Mouse (Mus musculus): ENCODE measurements around the gene Kat7.

The Kat7 gene

GRCm38 (mm10) chr11:95279061-95279659 lies 30.9 kb downstream of the Kat7 start:
- DNase-seq (ENCODE audit: low read depth, low spot score): no peak

DNA sequence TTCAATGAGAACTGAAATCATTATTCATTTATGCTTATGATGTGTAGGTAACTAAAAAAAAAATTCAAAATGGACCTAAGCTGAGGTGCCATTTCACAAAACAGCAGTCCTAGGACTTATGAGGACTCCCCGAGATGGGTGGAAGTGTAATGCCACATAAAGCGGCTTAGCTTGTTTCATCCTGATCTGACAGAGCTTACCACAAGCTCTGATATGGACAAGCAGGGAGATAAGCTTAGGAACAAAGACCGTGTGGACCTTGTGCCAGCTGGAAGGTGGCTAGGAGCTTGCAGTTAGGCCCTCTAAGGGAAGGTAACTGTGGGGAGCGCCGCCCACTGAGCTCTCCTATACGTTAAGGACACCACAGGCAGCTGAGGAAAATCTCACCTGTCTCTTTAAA lies 34.0 kb downstream of the Kat7 start:
- no peak for DNase-seq (ENCODE audit: low read depth, low spot score)

DNA sequence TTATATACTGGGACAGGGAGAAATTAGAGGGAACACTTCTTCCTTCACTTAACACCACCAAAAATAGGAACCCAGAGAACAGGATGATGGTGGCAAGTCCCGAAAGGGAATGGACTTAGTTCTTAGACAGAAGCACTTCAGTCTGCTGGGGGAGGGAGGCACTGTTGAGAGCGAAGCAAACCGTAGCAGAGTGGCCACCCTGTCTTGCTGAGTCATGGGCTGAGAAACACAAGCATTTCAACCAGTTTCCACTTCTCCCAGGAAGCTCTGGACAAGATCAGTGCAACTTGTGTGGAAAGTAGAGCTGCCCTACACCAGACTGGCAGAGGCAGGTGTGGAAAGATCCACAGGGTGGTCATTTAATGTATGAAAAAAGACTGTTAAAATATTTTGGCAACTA lies 35.4 kb downstream of the Kat7 start:
- no peak for DNase-seq (ENCODE audit: low read depth, low spot score)

GRCm38 (mm10) chr11:95273661-95274060 lies 36.4 kb downstream of the Kat7 start:
- DNase-seq (ENCODE audit: low read depth, low spot score): no peak

DNA sequence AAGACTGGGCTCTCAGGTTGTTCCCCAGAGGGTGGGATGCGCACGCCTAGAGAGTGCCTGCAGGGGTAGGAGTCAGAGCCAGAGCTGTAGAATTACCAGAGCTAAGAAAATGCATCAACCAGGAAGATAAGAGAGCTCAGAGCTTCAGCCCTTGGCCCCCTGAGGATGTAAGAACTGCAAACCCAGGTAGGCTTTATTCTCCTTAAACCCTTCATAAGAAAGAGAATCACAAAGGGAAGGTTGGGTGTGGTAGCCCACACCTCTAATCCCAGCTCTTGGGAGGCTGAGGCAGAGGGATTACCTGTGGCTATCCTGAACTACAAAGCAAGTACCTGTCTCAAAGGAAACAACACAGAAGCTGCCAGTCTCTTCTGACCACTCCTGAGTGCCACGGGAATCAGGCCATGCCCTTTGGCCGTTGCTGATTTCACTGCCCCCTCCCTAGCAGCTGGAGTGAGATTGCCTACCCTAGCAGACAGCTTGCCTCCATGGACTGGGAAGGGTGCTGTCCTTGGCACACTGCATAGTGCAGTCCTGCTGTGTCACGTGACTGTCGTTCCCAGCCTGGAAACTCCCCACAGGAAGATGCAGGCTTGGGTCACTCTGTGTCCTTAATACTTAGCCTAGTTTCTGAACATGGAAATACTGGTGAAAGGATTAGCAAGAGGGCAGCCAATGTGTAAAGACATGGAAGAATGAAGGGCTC lies 43.4 kb downstream of the Kat7 start:
- no peak for DNase-seq (ENCODE audit: low read depth, low spot score)

DNA sequence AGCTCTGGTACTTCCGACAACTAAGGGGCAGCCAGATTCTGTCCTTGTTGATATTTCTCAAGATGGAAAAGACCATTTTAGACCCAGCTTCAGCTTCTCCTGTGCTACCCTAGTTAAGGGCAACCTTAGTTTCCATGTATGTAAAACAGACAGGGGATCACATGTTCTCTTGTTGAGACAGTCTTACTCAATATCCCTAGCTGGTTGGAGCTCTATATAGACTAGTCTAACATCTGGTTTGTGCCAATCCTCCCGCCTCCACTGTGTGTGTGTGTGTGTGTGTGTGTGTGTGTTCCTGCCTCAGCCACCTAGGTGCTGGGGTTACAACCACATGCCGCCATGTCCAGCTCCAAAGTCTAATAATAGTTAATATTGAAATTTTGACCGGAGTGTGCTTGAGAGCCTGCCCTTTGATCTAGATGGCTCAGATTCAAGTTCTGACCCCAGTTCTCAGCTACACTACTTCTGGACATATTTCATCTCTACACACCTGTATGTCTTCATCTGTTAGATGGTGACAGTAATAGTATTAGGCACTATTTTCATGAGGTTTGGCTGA lies 45.5 kb downstream of the Kat7 start:
- DNase-seq (ENCODE audit: low read depth, low spot score): no peak

- no peak for DNase-seq (ENCODE audit: low read depth, low spot score)
These were observed 46.1 kb downstream of the Kat7 start for GRCm38 (mm10) chr11:95263816-95264454.

DNA sequence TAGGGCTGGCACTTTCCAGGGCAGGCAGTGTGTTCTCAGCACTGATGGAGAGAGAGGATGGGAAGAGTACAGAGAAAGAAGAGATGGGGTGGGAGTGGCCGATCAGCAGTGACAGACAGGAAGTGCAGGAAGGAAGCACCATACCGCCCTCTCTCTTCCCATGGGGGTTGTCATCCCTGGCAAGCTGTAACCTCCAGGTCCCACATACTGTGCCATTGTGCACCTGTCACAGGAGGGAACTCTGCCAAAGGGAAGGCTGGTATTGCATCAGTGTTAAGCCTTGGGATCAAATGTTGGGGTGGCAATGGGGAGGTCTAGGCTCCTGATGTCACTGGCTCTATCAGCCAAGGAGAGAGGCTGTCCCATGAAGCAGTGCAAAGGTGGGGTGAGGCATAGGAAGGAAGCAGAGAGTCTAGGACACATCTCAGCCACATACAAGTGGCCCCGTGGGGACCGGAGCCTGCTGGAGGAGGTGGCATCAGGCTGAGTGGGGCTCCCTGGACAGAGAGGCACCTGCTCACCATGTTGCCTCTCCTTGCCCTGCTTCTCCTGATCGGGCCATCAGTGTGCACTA lies 48.8 kb downstream of the Kat7 start, which contains the start of gene Tac4:
Tac4 (plus strand) TSS at position 352 of the 574 bp plus-strand sequence.
- DNase-seq (ENCODE audit: low read depth, low spot score): peak; percentile 32

GRCm38 (mm10) chr11:95259088-95259849 lies 50.8 kb downstream of the Kat7 start:
- peak; percentile 92 for DNase-seq (ENCODE audit: low read depth, low spot score)

DNA sequence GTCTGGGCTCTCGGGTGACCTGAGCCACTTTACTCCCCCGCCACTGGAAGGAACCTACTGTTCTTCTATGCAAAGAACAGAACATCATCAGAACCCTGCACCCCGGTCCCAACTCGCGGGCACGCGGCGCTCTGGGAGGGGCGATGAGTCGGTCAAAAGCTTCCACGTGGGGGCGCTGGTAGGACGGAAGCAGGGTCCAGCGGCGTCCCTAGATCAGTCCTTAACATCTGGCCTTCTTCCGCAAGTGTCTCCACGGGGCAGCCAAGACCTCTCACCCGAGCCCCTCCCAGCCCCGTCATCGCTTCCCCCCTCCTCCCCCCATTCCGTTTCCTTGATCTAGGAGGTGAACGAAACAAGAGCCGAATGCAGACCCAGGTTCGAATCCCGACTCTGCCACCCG lies 51.6 kb downstream of the Kat7 start:
- peak; percentile 77 for DNase-seq (ENCODE audit: low read depth, low spot score)

- no peak for DNase-seq (ENCODE audit: low read depth, low spot score)
These were observed 52.1 kb downstream of the Kat7 start for GRCm38 (mm10) chr11:95257930-95258329.

DNA sequence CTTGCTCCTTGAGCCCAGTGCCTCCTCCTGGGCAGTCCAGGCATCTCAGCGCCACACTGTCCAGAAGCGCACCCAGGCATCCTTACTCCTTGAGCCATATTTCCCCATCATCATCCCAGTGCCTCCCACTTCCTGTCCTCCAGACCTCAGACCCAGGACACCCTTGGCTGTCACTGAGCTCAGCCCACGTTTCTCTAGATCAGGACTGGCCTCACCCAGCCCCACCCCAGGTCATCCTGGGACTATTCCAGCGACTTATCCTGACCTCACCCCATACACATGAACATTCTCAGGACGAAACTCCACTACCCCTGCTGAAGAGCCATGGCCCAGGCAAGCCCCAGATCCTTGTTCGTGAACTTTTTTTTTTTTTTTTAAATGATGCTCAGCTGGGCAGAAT lies 54.3 kb downstream of the Kat7 start:
- DNase-seq (ENCODE audit: low read depth, low spot score): no peak

DNA sequence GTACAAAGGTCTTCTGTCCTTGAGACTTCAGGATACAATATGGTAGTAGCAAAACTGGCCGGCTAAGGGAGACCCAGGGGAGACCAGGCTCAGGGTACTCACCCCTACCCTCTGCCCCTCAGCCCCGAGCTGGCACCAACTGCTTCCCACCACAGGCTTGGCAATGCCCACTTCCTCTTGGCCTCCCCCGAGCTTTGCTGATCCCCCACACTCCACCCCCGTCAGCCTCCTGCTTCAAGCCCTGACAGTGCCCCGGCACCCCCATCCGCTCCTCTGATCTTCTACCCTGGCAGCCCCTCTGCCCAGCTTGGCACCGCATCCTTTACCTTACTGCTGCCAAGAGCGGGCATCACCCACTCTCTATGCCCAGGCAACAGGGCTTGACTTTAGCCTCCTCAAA lies 55.9 kb downstream of the Kat7 start:
- no peak for DNase-seq (ENCODE audit: low read depth, low spot score)

DNA sequence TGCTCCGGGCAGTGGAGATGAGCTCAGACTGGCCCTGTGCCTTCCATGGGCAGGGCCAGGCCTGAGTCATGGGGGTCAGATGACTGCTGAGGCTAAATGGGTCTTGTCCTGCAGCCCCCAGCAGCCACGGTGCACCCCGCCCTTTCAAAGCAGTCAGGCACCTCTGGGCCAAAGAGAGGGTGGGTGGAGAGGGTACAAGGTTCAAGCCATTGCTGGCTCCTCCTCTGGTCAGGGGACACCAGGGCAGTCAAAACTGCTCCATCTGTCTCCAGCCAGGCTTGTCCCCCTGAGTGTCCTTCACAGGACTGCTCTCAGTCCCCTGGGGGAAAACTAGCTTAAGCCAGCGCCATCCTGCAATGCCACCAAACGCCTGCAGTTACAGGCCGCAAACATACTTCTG lies 57.9 kb downstream of the Kat7 start:
- DNase-seq (ENCODE audit: low read depth, low spot score): no peak

- peak; percentile 58 for DNase-seq (ENCODE audit: low read depth, low spot score)
These were observed 58.8 kb downstream of the Kat7 start for GRCm38 (mm10) chr11:95251295-95251694.

GRCm38 (mm10) chr11:95250110-95250509 lies 59.9 kb downstream of the Kat7 start:
- no peak for DNase-seq (ENCODE audit: low read depth, low spot score)

DNA sequence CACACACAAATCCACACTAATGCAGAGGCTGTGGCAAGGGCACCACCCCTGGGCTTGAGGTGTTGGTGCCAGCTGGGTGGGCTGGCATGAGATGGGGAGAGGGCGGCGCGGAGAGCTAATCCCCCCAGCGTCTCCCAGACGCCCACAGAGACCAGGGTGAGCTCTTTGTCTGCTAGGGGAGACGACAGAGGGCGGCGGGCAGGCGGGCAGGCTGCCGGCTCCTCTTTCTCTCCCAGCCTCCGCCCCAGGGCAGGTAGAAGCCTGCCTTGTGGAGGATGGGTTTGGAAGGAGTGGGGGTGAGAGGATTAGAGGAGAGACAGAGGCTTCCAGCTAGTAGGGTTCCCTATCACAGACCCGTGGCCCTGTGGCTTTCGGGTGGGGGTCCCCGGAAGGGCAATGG lies 63.0 kb downstream of the Kat7 start:
- DNase-seq (ENCODE audit: low read depth, low spot score): no peak

DNA sequence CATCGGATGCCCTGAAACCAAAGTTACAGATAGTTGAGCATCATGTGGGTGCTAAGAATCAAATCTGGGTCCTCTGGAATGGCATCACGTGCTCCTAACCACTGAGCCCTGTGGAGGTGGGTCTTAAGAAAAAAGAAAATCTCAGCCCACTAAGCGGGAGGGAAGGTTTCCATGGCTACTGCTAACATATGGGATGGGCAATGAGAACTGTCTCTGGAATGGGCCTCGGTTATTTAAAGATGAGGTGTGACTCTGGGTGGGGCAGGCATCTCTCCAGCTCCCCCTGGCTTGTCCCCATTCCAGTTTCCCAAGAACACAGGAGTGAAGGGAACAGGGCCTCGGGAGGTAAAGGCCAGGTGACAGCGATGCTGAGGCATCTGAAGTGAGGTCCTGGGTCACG lies 64.6 kb downstream of the Kat7 start:
- no peak for DNase-seq (ENCODE audit: low read depth, low spot score)

GRCm38 (mm10) chr11:95242653-95243052 lies 67.4 kb downstream of the Kat7 start:
- no peak for DNase-seq (ENCODE audit: low read depth, low spot score)

DNA sequence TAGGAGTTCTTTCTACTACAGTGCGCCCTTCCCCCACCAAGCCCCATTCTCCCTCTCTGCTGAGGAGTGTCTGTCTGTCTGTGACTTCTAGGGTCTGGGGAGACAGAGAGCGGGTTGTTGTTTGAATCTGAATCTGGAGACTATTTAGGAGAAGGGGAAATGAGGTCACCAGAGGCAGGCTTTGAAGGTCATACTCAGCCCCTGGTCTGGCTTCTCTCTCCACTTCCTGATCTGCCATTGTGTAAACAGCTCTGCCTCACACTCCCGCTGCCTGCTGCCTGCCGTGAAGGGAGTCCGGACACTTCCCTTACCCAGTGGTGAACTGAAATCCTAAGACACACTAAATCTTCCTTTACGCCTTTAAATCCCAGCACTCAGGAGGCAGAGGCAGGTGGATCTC lies 71.6 kb downstream of the Kat7 start:
- DNase-seq (ENCODE audit: low read depth, low spot score): no peak

DNA sequence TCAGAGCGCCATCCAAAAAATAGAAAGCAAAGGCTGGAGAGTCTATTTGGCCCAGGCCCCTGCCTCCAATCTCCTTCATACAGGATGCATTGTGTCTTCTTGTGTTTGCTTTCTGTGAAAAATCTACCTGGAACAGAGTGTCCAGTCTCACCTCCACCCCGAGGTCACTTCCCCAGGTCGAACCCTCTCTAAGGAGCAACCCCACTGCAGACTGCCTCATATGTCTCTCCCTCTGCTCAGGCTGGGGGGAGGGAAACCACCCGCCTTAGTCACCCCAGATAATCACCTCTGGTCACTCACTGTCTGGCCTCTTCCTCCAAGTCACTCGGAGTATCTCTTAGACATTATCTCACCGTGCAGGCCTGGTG lies 77.7 kb downstream of the Kat7 start:
- DNase-seq (ENCODE audit: low read depth, low spot score): no peak

Measured in CD4-positive helper T cell, adult 2 months (primary cell).